Mouse (Mus musculus) lung, adult 2 months (tissue): ENCODE results near the gene Abcb4. TPM values are rescaled to one million over a fixed set of nuclear protein-coding genes. Genes with fewer than 3 reads are reported as not detected.
"Not testable (repeated sequence)": the region's sequence is repeated elsewhere in the genome, so short reads cannot be mapped to it uniquely, and the experiment has no call there.

Experiments
- DNase-seq: peaks from one replicate; pipeline ENCODE4 v3.0.0; 2022
- H3K4me1 ChIP-seq: fragments of 200-500 bp; 2 replicates; pipeline ENCODE4 v1.6.1; 2011; ENCODE audit warnings: low read length; ENCODE audit not compliant: control insufficient read depth, insufficient read depth
- H3K4me3 ChIP-seq: fragments of 200-500 bp; replicated peaks from 2 replicates; pipeline ENCODE3; 2011; ENCODE audit warnings: low read depth, mild to moderate bottlenecking, control low read depth, low read length; ENCODE audit errors: extremely low read depth
- CTCF ChIP-seq: fragments of 200-500 bp; IDR thresholded peaks from 2 replicates; pipeline ENCODE4 v1.5.1; 2011; ENCODE audit warnings: mild to moderate bottlenecking, low read length, control low read depth; ENCODE audit not compliant: insufficient read depth
- POLR2A ChIP-seq: fragments of 200-500 bp; IDR thresholded peaks from 2 replicates; pipeline ENCODE4 v1.6.1; 2011; ENCODE audit warnings: low read depth, mild to moderate bottlenecking, control low read depth, low read length, borderline replicate concordance; ENCODE audit errors: extremely low read depth
- whole genome bisulfite sequencing: fragments of 180-500 bp; shearing (Covaris S2); methylation state at CpG from one replicate; pipeline ENCODE4 v1.1.7; 2018; 5-methylcytosine and 5-hydroxymethylcytosine counted together
- polyA plus RNA-seq: library from polyadenylated mRNA; depleted of rRNA; stranded (reverse); fragments of >200 nt; gene quantifications from 2 replicates; pipeline ENCODE4 v1.2.3, GENCODE M21; 2012; rRNA removed

Gene Abcb4
- polyA plus RNA-seq: 0.15 and 0.34 TPM in 2 replicates

DNA sequence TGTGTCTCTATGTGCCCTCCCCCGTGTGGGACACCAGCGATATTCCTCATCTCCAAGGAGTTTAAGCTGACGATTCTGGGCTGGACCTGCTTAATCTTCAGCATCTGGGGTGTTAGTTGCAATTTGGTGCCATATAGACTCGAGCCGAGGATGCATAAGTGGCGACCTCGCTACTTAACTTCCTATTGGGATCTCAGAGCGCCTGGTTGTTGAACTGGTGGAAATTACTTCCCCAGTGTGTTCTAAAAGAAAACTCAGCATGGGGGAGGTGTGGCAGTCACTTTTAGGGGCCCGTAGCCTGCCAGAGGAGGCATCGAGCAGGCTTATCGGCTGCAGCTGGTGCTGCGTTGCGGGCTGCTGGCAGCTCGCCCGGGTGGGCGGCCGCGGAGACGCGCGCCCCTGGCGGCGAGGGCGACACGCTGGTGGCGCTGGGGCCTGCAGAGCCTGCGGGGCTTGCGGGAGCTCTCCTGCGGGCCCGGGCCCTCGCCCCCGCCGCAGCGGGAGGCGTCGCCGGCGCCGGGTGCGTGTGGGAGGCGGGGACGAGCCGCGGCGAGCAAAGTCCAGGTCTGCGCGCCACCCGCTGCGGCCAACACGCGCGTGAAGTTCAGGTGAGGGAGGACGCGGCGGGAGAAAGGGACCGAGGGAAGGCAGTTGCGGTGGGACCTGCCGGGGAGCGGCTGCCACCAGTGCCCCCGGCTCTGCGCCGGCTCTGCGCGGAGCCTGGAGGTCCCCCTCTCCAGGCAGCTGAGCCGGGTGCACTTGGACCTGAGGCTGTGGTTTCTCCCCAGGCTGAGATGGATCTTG, at the start of gene Abcb4:
Gene Abcb4, plus strand, starts transcription at position 418 of the 804 bp plus-strand sequence.
- H3K4me1 ChIP-seq: peaks cover 5% of the 10 kb centered on the region; the same call in 1 of the 2 replicates
- WGBS: under 1% methylated on average over 65 of the region's 65 CpGs
- peak; percentile 18 for DNase-seq
- peak within 1 kb of the TSS; percentile 32 for H3K4me3 ChIP-seq
- TF ChIP-seq POLR2A: no peak
- TF ChIP-seq CTCF: no peak

DNA sequence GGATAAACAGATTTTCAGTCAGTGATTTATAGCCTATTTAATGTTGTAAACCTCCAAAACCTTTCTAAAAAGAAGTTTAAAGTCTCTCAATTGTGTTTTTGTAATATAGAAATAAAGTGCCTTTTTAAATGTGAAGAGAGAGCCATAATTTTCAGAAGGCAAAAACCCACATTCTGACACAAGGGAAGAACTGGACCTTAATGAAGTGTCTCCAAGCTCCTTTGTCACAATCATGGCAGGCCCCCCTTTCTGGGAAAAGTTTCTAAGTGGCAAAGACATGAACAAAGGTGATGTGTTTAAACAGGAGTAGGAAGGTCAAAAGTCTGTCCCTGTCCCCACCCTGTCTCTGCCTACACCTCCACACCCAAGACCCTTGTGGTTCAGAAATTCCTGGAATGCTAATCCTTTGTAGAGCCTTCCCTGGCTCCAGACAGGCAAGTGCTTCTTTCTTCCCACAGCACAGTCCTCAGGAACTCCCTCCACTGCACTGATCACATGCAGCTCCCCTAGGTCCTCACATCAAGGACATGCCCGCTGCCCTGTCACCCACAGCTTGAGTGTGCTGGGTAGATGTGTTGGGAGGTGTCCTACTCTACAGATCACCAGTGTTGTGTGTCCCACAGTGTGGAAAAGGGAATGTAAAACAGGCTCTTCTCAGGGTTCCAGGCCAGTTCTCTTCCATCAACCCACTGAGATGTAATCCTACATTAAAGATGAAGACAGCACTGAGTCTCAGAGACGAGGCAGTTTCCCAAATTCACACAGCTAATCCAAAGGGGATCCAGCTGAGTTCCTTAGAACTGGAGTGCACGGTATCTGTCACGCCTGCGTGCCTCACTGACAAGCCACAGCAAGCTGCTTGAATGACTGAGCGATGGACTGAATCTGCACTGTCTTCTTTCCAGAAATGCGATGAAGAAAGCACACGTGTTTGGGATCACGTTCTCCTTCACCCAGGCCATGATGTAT, 44.6 kb upstream of the Abcb4 start:
- not testable (repeated sequence) for H3K4me1 ChIP-seq, DNase-seq, H3K4me3 ChIP-seq
- 71% methylated on average over 7 of the region's 9 CpGs for WGBS

DNA sequence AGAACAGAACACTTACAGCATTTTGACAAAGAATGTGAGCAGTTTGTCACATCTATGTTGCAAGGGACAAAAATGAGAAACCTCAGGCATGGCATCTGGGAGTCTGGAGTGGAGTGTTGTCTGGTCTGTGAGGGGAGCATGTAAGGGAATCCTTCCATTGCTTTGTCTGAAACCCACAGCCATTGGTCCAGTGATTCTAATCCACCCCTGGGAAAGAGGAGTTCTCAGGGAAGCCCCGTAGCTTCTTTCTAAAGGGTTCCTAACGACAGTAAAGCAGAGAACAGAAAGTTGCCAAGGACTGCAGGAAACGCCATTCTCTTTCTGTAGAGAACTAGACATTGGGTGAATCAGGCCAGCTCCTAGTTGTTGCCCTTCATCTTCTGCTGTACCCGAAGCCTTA, 42.7 kb upstream of the Abcb4 start:
- H3K4me1 ChIP-seq: no peaks in the 10 kb centered on the region
- WGBS: 64% methylated on average over 4 of the region's 4 CpGs
- DNase-seq: no peak
- TF ChIP-seq POLR2A (no peak), CTCF (no peak)
- no peak overlapping the region for H3K4me3 ChIP-seq

DNA sequence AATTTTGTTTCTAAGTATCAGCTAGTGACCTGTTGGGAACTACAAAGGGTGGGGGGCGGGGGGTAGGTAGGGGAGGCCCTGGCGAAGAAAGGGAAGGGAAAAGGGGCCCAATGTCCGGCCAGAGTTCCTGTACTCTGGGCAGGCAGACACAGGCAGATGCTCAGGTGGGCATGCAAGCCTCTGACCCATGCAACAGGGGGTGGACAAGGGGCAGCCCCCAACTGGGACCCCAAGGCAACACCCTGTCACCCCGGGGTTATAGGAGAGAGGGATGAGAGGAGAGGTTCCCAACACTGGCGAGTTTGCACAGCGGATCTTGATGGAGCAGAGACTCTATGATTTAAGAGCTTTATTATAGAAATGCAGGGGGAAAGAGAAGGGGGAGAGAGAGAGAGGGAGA, 36.3 kb upstream of the Abcb4 start:
- DNase-seq: no peak
- H3K4me3 ChIP-seq: no peak overlapping the region
- no peak for TF ChIP-seq POLR2A
- TF ChIP-seq CTCF: no peak
- H3K4me1 ChIP-seq: no peaks in the 10 kb centered on the region
- WGBS: 79% methylated on average over 6 of the region's 6 CpGs

GRCm38 (mm10) chr5:8861811-8862210, 31.7 kb upstream of the Abcb4 start:
- DNase-seq: no peak
- Histone ChIP-seq H3K4me1 (no peaks in the 10 kb centered on the region), H3K4me3 (no peak overlapping the region)
- 80% methylated on average over 1 of the region's 1 CpGs for WGBS
- TF ChIP-seq POLR2A (no peak), CTCF (no peak)

DNA sequence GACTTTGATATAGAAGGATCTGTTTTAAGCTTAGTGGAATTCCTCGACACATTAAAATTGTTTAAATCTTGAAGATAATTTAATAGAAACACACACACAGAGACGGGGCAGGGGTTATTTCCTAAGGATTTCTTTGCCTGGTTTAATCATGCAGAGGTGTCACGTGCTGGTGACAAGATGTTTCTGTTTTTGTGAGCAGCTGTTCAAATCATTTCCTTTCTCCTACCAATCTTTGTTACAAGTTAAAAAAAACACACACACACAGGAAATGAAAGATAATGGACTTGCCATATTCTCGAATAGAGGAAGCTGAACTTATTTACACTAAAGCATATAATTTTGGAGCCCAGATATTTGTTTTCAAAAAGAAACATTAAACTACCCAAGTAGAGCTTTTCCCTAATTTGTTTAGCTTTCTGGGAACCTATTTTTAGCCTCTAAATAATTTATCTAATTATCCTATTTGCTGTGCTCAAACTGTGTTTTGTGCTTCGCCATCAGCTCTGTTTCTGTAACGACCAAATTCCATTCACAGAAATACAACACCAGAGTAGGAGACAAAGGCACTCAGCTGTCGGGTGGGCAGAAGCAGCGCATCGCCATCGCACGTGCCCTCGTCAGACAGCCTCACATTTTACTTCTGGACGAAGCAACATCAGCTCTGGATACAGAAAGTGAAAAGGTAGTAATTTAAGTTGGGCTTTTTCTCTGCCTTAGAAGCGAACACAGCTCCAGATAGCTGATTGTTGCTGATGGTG, 29.8 kb upstream of the Abcb4 start:
- Histone ChIP-seq H3K4me3 (no peak overlapping the region), H3K4me1 (no peaks in the 10 kb centered on the region)
- no peak for DNase-seq
- TF ChIP-seq POLR2A: no peak
- no peak for TF ChIP-seq CTCF
- WGBS: 44% methylated on average over 14 of the region's 14 CpGs

DNA sequence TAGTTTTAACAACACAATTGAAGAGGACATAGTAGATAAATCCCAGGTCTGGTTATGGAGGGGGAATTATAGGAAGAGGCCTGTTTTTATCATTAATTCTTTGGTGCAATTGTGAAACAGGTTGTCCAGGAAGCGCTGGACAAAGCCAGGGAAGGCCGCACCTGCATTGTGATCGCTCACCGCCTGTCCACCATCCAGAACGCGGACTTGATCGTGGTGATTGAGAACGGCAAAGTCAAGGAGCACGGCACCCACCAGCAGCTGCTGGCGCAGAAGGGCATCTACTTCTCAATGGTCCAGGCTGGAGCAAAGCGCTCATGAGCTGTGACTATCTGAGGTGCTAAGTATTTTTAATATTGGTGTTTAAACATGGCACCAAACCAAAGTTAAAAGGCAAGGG, 27.9 kb upstream of the Abcb4 start:
- H3K4me1 ChIP-seq, H3K4me3 ChIP-seq, DNase-seq: not testable (repeated sequence)
- 88% methylated on average over 11 of the region's 11 CpGs for WGBS

DNA sequence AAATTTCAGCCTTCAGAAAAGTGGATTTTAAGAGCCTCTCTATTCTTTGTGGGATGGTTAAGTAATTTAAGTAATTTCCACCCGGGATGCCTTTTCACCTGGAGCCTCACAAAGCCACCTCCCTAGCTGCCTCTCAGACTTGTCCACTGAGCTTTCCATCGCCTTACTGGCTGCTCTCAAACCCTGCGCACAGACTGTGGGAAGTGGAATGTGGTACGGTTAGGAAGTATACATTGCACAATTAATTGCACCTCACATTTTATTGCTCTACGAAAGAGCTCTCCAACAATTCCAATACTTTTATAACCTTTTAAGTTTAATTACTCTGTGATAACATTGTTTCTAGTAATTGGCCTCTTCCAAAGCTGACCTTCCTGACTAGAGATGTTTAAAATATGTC, 27.2 kb upstream of the Abcb4 start:
- no peak for TF ChIP-seq CTCF
- TF ChIP-seq POLR2A: no peak
- 75% methylated on average over 5 of the region's 5 CpGs for WGBS
- no peak for DNase-seq
- Histone ChIP-seq H3K4me1 (no peaks in the 10 kb centered on the region), H3K4me3 (no peak overlapping the region)

DNA sequence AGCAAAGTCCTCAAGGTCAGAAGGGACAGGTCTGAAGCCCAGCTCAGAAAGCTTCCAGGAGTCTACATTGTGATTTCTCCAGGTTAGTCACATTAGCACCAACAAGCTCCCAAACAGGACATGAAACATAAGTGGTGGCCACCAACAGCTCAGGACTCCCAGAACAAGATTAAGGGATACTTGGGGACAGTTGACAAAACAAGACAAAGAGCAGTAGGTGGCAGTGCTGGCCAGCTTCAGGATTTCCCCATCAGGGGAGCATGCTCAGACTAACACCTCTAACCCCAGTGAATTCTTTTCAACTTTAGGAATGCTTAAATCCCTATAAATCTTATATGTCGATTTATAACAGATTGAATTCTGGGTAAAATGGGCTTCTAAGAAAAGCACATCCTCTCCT, 25.5 kb upstream of the Abcb4 start:
- 12% methylated on average over 1 of the region's 1 CpGs for WGBS
- Histone ChIP-seq H3K4me1 (no peaks in the 10 kb centered on the region), H3K4me3 (no peak overlapping the region)
- peak; percentile 34; the same call in 1 of the 2 replicates for TF ChIP-seq CTCF
- no peak for TF ChIP-seq POLR2A
- DNase-seq: no peak
